Mouse (Mus musculus) heart, adult 2 months (tissue): ENCODE measurements at regions not wholly inside any gene's neighbourhood (a gene's known extent, or its start where the extent isn't known, plus 50 kb on each side); places are given as distances from the start of the nearest gene placed in this dataset.

Experiments used
- DNase-seq, 2 experiments: peaks; one replicate each; pipeline ENCODE4 v3.0.0; 2021
- H3K27ac ChIP-seq: fragments of 200-600 bp; 2 replicates; pipeline ENCODE4 v1.8.1; 2022
- H3K27me3 ChIP-seq: fragments of 200-500 bp; 2 replicates; pipeline ENCODE4 v1.6.1; 2012; ENCODE audit warnings: mild to moderate bottlenecking, low read length, inconsistent platforms, mixed read lengths; ENCODE audit not compliant: control insufficient read depth, insufficient read depth
- H3K36me3 ChIP-seq: fragments of 200-500 bp; 2 replicates; pipeline ENCODE4 v1.6.1; 2012; ENCODE audit warnings: low read length, inconsistent platforms; ENCODE audit not compliant: control insufficient read depth, insufficient read depth
- H3K4me1 ChIP-seq: fragments of 200-500 bp; 2 replicates; pipeline ENCODE4 v1.6.1; 2011; ENCODE audit warnings: low read length; ENCODE audit not compliant: control insufficient read depth, insufficient read depth
- H3K4me3 ChIP-seq: fragments of 200-600 bp; 2 replicates; pipeline ENCODE4 v1.8.1; 2022
- H3K79me2 ChIP-seq: fragments of 200-500 bp; replicated peaks from 2 replicates; pipeline ENCODE4 v1.6.1; 2012; ENCODE audit warnings: mild to moderate bottlenecking, inconsistent platforms, low read length, moderate library complexity, mixed read lengths; ENCODE audit not compliant: control insufficient read depth, insufficient read depth
- H3K9ac ChIP-seq: fragments of 200-500 bp; 2 replicates; pipeline ENCODE4 v1.6.1; 2012; ENCODE audit warnings: low read depth, mild to moderate bottlenecking, control low read depth, inconsistent platforms, low read length, mixed read lengths
- CTCF ChIP-seq: fragments of 200-600 bp; IDR thresholded peaks from 2 replicates; pipeline ENCODE4 v1.8.1; 2022; ENCODE audit warnings: antibody characterized with exemption, mild to moderate bottlenecking, moderate library complexity
- EP300 ChIP-seq: fragments of 200-500 bp; IDR thresholded peaks from 2 replicates; pipeline ENCODE4 v1.6.1; 2011; ENCODE audit warnings: low read depth, low read length, control low read depth; ENCODE audit not compliant: insufficient read depth
- POLR2A ChIP-seq: fragments of 200-500 bp; IDR thresholded peaks from 2 replicates; pipeline ENCODE4 v1.6.1; 2011; ENCODE audit warnings: mild to moderate bottlenecking, low read depth, low read length, control low read depth; ENCODE audit not compliant: insufficient read depth
- WGBS: fragments of 180-500 bp; shearing (Covaris S2); methylation state at CpG from one replicate; pipeline ENCODE4 v1.1.7; 2018; 5-methylcytosine and 5-hydroxymethylcytosine counted together
- intact Hi-C: fragments of 180-260 bp; cut with DNase I; formaldehyde crosslinking; loops from one replicate; pipeline ENCODE4 v1.15.1; 2025

DNA sequence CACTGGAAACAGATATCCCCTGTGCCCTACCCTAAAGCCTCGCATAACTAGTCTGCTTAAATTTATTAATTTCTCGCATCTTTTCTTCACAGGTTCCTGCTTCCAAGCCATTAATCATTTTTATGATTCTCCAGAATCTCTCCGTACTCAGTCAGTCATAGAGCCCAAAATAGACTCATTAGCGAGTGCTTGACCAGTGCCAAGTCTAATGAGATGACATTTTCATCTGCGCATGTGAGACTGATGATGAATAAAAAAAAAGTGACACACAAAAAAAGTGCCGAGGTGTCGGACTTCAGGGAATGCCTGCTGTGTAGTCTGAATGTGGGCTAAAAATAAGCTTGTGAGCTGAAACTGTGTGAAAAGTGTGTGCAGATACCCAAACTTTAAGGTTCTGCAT, 243.3 kb downstream of the Otol1 start:
- WGBS, result 55% methylated on average over 7 of the region's 7 CpGs
- Histone ChIP-seq H3K4me3 (no peak overlapping the region), H3K79me2 (no peaks in the 10 kb centered on the region), H3K4me1 (no peaks in the 10 kb centered on the region), H3K9ac (no peak overlapping the region), H3K27ac (no peak overlapping the region), H3K36me3 (no peaks in the 10 kb centered on the region), H3K27me3 (no peaks in the 10 kb centered on the region)
- intact Hi-C loops, result no loop called here
- no peak for TF ChIP-seq POLR2A
- no peak for TF ChIP-seq EP300
- no peak for TF ChIP-seq CTCF
- no peak for DNase-seq

DNA sequence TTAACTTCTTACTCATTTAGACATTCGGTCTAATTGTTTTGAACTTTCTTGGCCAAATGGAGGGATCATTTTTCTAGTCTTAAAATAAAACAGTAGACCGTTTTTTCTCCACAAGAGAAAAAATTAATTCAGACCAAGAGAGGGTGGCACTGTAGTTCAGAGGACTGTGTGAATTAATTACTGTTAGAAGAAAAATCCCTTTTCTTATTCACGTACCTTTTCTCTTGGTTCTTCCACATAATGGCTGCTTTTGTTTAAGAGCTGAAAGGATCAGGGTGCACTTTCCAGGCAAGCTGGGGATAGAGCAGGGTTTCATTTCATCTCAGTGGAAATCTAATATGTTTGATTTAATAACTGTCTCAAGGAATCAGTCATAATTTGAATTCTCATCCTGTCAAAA, 255.9 kb downstream of the Otol1 start:
- H3K27ac ChIP-seq, result no peak overlapping the region
- no peaks in the 10 kb centered on the region for H3K79me2 ChIP-seq
- no peaks in the 10 kb centered on the region for H3K4me1 ChIP-seq
- no peaks in the 10 kb centered on the region for H3K27me3 ChIP-seq
- no peak overlapping the region for H3K4me3 ChIP-seq
- H3K9ac ChIP-seq, result no peak overlapping the region
- intact Hi-C loops, result no loop called here
- TF ChIP-seq POLR2A (no peak), EP300 (no peak), CTCF (no peak)
- DNase-seq, result no peak
- 76% methylated on average over 3 of the region's 3 CpGs for WGBS
- no peaks in the 10 kb centered on the region for H3K36me3 ChIP-seq

- no peaks in the 10 kb centered on the region for H3K27me3 ChIP-seq
- no peaks in the 10 kb centered on the region for H3K79me2 ChIP-seq
- no peak overlapping the region for H3K9ac ChIP-seq
- no peaks in the 10 kb centered on the region for H3K4me1 ChIP-seq
- intact Hi-C loops, result no loop called here
- WGBS, result 73% methylated on average over 7 of the region's 7 CpGs
- no peak for DNase-seq
- H3K27ac ChIP-seq, result no peak overlapping the region
- no peak for TF ChIP-seq POLR2A
- no peak for TF ChIP-seq EP300
- TF ChIP-seq CTCF, result no peak
- no peak overlapping the region for H3K4me3 ChIP-seq
- H3K36me3 ChIP-seq, result no peaks in the 10 kb centered on the region
Observed at GRCm38 (mm10) chr3:70288590-70289388, 281.4 kb downstream of the Otol1 start.

DNA sequence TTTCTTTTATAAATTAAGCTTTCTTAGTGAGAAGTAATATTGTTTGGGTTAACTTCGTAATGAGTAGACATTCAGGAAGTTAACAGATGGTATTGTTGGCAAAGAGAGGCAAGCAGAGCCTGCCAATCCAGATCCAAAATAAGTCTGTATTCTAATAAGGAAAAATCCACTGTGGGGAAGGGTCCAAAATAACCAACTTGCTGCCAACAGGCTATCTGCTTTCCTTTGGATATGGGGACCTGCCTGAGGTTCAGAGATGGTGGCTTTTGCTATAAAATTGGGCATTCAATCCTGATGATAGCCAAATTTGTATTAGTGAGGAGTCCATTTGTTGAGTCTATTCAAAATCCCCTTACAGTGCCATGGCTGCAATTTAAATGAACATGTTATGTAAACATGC, 300.1 kb downstream of the Otol1 start:
- TF ChIP-seq EP300 (no peak), CTCF (no peak), POLR2A (no peak)
- H3K27ac ChIP-seq, result no peak overlapping the region
- 54% methylated on average over 1 of the region's 1 CpGs for WGBS
- H3K27me3 ChIP-seq, result no peaks in the 10 kb centered on the region
- H3K79me2 ChIP-seq, result no peaks in the 10 kb centered on the region
- H3K4me1 ChIP-seq, result no peaks in the 10 kb centered on the region
- no peak overlapping the region for H3K9ac ChIP-seq
- intact Hi-C loops, result no loop called here
- DNase-seq, result no peak
- H3K36me3 ChIP-seq, result no peaks in the 10 kb centered on the region
- H3K4me3 ChIP-seq, result no peak overlapping the region

GRCm38 (mm10) chr3:70308061-70308461, 300.6 kb downstream of the Otol1 start:
- Histone ChIP-seq H3K9ac (no peak overlapping the region), H3K27me3 (no peaks in the 10 kb centered on the region), H3K79me2 (no peaks in the 10 kb centered on the region), H3K36me3 (no peaks in the 10 kb centered on the region), H3K27ac (no peak overlapping the region), H3K4me3 (no peak overlapping the region), H3K4me1 (no peaks in the 10 kb centered on the region)
- 55% methylated on average over 3 of the region's 3 CpGs for WGBS
- TF ChIP-seq CTCF (no peak), EP300 (no peak), POLR2A (no peak)
- intact Hi-C loops, result no loop called here
- no peak for DNase-seq

- H3K9ac ChIP-seq, result no peak overlapping the region
- H3K4me3 ChIP-seq, result no peak overlapping the region
- WGBS, result 75% methylated on average over 4 of the region's 4 CpGs
- DNase-seq, result no peak
- no peaks in the 10 kb centered on the region for H3K36me3 ChIP-seq
- no peak overlapping the region for H3K27ac ChIP-seq
- intact Hi-C loops, result no loop called here
- H3K79me2 ChIP-seq, result no peaks in the 10 kb centered on the region
- H3K4me1 ChIP-seq, result no peaks in the 10 kb centered on the region
- H3K27me3 ChIP-seq, result no peaks in the 10 kb centered on the region
- TF ChIP-seq EP300 (no peak), POLR2A (no peak), CTCF (no peak)
Observed at GRCm38 (mm10) chr3:70309304-70309703, 301.9 kb downstream of the Otol1 start.
